Mouse (Mus musculus) embryonic facial prominence, embryonic 12.5 days (tissue): ENCODE measurements around the gene Psmb6. TPM values are rescaled to one million over a fixed set of nuclear protein-coding genes. Genes with fewer than 3 reads are reported as not detected.
"Not testable (repeated sequence)": the region's sequence is repeated elsewhere in the genome, so short reads cannot be mapped to it uniquely, and the experiment has no call there.

Source experiments
- ATAC-seq: fragments of 200-750 bp; cut with Nextera tagmentation; 2 replicates; pipeline ENCODE4 v1.8.0; 2017; ENCODE audit not compliant: insufficient number of reproducible peaks, insufficient read depth, low FRiP score, low TSS enrichment
- H3K27ac ChIP-seq: fragments of 300-500 bp; sonication (generic); 2 replicates; pipeline ENCODE4 v1.5.1; 2016; ENCODE audit warnings: mild to moderate bottlenecking
- H3K27me3 ChIP-seq: fragments of 300-500 bp; sonication (generic); 2 replicates; pipeline ENCODE4 v1.6.1; 2016; ENCODE audit warnings: mild to moderate bottlenecking, moderate library complexity
- H3K36me3 ChIP-seq: fragments of 300-500 bp; sonication (generic); 2 replicates; pipeline ENCODE4 v1.6.1; 2016; ENCODE audit warnings: mild to moderate bottlenecking
- H3K4me1 ChIP-seq: fragments of 300-500 bp; sonication (generic); 2 replicates; pipeline ENCODE4 v1.6.1; 2016
- H3K4me2 ChIP-seq: fragments of 300-500 bp; sonication (generic); replicated peaks from 2 replicates; pipeline ENCODE4 v1.6.1; 2016; ENCODE audit warnings: mild to moderate bottlenecking, moderate library complexity
- H3K4me3 ChIP-seq: fragments of 300-500 bp; sonication (generic); 2 replicates; pipeline ENCODE4 v1.5.1; 2016; ENCODE audit warnings: mild to moderate bottlenecking
- H3K9ac ChIP-seq: fragments of 300-500 bp; sonication (generic); 2 replicates; pipeline ENCODE4 v1.6.1; 2016; ENCODE audit warnings: mild to moderate bottlenecking, moderate library complexity
- H3K9me3 ChIP-seq: fragments of 300-500 bp; sonication (generic); 2 replicates; pipeline ENCODE4 v1.6.1; 2016; ENCODE audit warnings: mild to moderate bottlenecking, moderate library complexity
- WGBS: fragments of 180-500 bp; shearing (Covaris S2); methylation state at CpG from one replicate; pipeline ENCODE4 v1.1.7; 2016; 5-methylcytosine and 5-hydroxymethylcytosine counted together
- polyA plus RNA-seq: library from polyadenylated mRNA; unstranded; fragments of >200 nt; fragmentation: Nextera tagmentation; extraction: Ambion mirVana; gene quantifications from 2 replicates; pipeline ENCODE4 v1.2.1, GENCODE M21; 2016

Psmb6 gene
- polyA plus RNA-seq, 1 experiment from 2014 or later: 784 TPM

GRCm38 (mm10) chr11:70524782-70525181 is 385 bp upstream of the Psmb6 start:
- ATAC-seq: peak; percentile 24; the same call in 1 of the 2 replicates
- H3K36me3 ChIP-seq: peaks cover 34% of the 10 kb centered on the region
- H3K4me3 ChIP-seq: peak overlapping the region; percentile 63
- WGBS: 8% methylated on average over 8 of the region's 8 CpGs
- H3K9ac ChIP-seq: no peak overlapping the region; the same call in 1 of the 2 replicates
- peak overlapping the region; percentile 45 for H3K4me2 ChIP-seq
- H3K27me3 ChIP-seq: no peaks in the 10 kb centered on the region
- no peaks in the 10 kb centered on the region for H3K9me3 ChIP-seq
- no peak overlapping the region for H3K27ac ChIP-seq
- H3K4me1 ChIP-seq: peaks cover 14% of the 10 kb centered on the region

DNA sequence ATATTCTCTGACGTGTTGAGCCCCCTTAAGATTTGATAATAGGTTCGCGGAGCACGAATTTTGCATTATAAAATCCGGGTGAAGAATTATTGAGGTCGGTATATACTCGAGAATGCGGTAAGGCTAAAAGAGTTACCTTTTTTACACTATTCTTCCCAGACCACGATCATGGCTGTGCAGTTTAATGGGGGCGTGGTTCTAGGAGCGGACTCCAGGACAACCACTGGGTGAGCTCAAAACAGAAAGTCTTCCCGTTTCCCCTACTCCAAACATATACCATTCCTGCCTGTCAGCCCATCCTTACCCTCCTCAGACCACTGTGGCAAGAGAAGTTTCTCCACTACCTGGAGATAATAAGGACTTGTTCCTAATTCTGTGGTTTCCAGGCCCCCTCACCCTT is 559 bp downstream of the Psmb6 start:
- 4% methylated on average over 12 of the region's 12 CpGs for WGBS
- Histone ChIP-seq H3K4me3 (peak overlapping the region; percentile 63), H3K4me1 (peaks cover 8% of the 10 kb centered on the region), H3K36me3 (peaks cover 34% of the 10 kb centered on the region), H3K27me3 (no peaks in the 10 kb centered on the region), H3K9ac (peak overlapping the region; percentile 81), H3K4me2 (peak overlapping the region; percentile 76), H3K27ac (0 out of 2 replicates have a peak overlapping the region, but pooled peaks have one; percentile 50), H3K9me3 (no peaks in the 10 kb centered on the region)
- ATAC-seq: 0 out of 2 replicates have a peak, but pooled peaks have one; percentile 31

- Histone ChIP-seq H3K9me3 (no peaks in the 10 kb centered on the region), H3K4me2 (peak overlapping the region; percentile 76), H3K27me3 (no peaks in the 10 kb centered on the region), H3K36me3 (peaks cover 34% of the 10 kb centered on the region), H3K4me3 (peak overlapping the region; percentile 63), H3K9ac (peak overlapping the region; percentile 81), H3K27ac (no peak overlapping the region), H3K4me1 (peaks cover 8% of the 10 kb centered on the region)
- 87% methylated on average over 12 of the region's 12 CpGs for WGBS
- no peak for ATAC-seq
These were observed 1.0 kb downstream of the Psmb6 start for GRCm38 (mm10) chr11:70526211-70526610.

GRCm38 (mm10) chr11:70528610-70529009 is 3.4 kb downstream of the Psmb6 start:
- H3K9me3 ChIP-seq: no peaks in the 10 kb centered on the region
- no peaks in the 10 kb centered on the region for H3K27me3 ChIP-seq
- no peak overlapping the region for H3K27ac ChIP-seq
- peaks cover 34% of the 10 kb centered on the region for H3K36me3 ChIP-seq
- H3K4me2 ChIP-seq: no peak overlapping the region
- no peak overlapping the region for H3K4me3 ChIP-seq
- H3K4me1 ChIP-seq: peaks cover 8% of the 10 kb centered on the region
- 87% methylated on average over 7 of the region's 7 CpGs for WGBS
- no peak overlapping the region for H3K9ac ChIP-seq
- ATAC-seq: no peak

- WGBS: 84% methylated on average over 2 of the region's 2 CpGs
These were observed 5.9 kb downstream of the Psmb6 start for GRCm38 (mm10) chr11:70531065-70531464.

DNA sequence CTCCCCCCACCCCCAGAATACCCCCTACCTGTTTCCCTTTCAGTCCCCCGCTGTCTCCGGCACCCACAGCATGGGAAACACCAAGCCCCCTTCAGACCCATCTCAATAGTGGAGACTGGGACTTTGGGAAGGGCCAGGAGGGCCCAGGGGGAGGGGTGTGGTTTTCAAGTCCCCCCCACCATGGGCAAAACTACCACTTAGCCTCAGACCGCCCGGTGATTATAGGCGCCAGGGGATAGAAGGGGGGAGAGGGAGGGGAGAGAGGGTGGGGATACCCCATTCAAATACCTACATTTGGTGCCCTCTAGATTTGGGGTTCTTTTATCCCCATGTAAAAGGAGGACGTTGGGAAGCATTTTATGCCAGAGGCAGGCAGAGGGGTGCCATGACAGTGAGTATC is 7.7 kb downstream of the Psmb6 start, which contains the start of gene Gm40193:
Gene Gm40193 (minus strand): TSS at position 101 of the 400 bp plus-strand sequence.
- Histone ChIP-seq H3K4me1 (no peaks in the 10 kb centered on the region), H3K27ac (no peak within 1 kb of the TSS), H3K36me3 (peaks cover 14% of the 10 kb centered on the region), H3K4me3 (no peak within 1 kb of the TSS), H3K4me2 (no peak within 1 kb of the TSS), H3K9me3 (no peaks in the 10 kb centered on the region), H3K27me3 (no peaks in the 10 kb centered on the region), H3K9ac (no peak within 1 kb of the TSS)
- 72% methylated on average over 6 of the region's 6 CpGs for WGBS
- no peak for ATAC-seq

More at GRCm38 (mm10) chr11:70531065-70531464, 5.9 kb downstream of the Psmb6 start:
- ATAC-seq, H3K27me3 ChIP-seq, H3K4me2 ChIP-seq, H3K27ac ChIP-seq, H3K4me1 ChIP-seq, H3K9me3 ChIP-seq, H3K9ac ChIP-seq, H3K4me3 ChIP-seq: not testable (repeated sequence)
- H3K36me3 ChIP-seq: peaks cover 32% of the 10 kb centered on the region

DNA sequence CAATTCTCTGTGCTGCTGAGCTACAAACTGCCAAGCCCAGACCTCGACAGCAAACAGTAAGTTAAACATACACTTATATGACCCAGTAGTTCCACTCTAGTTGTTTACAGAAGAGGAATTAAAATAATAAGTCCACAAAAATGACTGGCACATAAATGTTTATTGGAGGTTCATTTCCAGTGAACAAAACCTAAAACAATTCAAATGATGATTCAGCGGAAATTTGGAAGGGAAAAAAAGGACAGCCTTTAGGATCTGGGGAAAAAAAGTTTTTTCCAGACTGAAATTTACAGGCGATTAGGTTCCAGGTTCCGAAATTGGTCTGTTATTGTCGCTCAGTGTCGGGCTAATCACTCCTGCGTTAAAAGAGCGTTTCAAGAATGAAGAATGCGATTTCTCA is 14.3 kb downstream of the Psmb6 start:
- H3K4me2 ChIP-seq: peak overlapping the region; percentile 91
- 19% methylated on average over 9 of the region's 9 CpGs for WGBS
- no peaks in the 10 kb centered on the region for H3K36me3 ChIP-seq
- peak overlapping the region; percentile 66 for H3K9ac ChIP-seq
- no peak for ATAC-seq
- no peaks in the 10 kb centered on the region for H3K9me3 ChIP-seq
- H3K27me3 ChIP-seq: peaks cover 24% of the 10 kb centered on the region
- H3K4me3 ChIP-seq: peak overlapping the region; percentile 64
- no peaks in the 10 kb centered on the region for H3K4me1 ChIP-seq
- H3K27ac ChIP-seq: no peak overlapping the region

DNA sequence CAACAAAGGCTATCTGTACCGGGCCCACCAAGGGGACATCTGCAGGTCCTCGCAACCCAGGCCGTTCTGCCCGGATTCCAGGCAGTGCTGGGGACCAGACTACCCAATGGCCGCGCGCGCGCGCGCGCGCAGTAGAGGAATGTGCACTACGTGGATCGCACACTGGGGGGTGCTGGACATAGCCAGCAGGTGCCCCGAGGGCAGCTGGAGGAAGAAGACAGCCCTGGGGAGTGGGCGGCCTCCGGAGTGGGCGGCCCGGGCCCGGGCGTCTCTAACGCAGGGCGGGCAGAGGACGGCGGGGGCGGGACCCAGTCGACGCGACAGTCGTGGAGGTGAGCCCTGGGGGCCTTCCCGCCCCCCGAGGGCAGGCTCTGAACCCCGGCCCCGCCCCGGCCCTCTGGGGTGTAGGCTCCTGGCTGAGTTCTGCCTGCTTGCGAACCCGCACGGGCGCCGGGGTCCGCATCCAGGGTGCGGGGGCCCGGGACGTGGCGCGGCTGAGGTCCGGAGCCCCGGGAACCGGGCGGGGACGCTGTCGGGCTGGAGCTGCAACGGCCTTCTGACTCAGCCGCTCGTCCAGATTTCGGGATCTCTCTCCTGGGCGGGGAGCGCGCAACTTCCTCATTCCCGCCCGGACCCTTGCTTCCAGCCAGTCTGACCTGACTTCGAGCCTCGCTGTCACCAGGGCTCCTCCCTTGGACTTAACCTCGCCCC is 14.9 kb downstream of the Psmb6 start, which contains the start of gene Pld2:
Gene Pld2 (plus strand): TSS at position 188 of the 711 bp plus-strand sequence.
- peaks cover 24% of the 10 kb centered on the region for H3K27me3 ChIP-seq
- no peak within 1 kb of the TSS; the same call in 1 of the 2 replicates for H3K27ac ChIP-seq
- under 1% methylated on average over 60 of the region's 65 CpGs for WGBS
- no peaks in the 10 kb centered on the region for H3K4me1 ChIP-seq
- no peaks in the 10 kb centered on the region for H3K9me3 ChIP-seq
- H3K36me3 ChIP-seq: no peaks in the 10 kb centered on the region
- ATAC-seq: peak; percentile 85
- H3K4me3 ChIP-seq: peak within 1 kb of the TSS; percentile 64
- peak within 1 kb of the TSS; percentile 91 for H3K4me2 ChIP-seq
- peak within 1 kb of the TSS; percentile 66 for H3K9ac ChIP-seq

DNA sequence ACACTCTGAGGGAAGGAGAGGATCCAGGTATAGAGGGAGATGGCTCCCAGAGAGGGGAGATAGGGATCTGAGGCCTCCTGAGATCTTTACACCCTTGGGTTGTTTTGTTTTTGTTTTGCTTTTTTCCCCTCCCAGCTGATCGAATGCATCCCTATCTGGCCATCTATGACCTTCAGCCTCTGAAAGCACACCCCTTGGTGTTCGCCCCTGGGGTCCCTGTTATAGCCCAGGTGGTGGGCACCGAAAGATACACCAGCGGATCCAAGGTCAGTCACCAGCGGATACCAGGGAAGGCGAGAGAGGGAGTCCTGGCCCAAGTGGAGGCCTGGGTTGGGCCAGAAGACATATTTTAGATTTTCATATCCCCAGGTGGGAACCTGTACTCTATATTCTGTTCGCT is 15.8 kb downstream of the Psmb6 start:
- H3K36me3 ChIP-seq: no peaks in the 10 kb centered on the region
- ATAC-seq: no peak
- no peak overlapping the region for H3K9ac ChIP-seq
- H3K4me2 ChIP-seq: peak overlapping the region; percentile 91
- H3K9me3 ChIP-seq: no peaks in the 10 kb centered on the region
- 87% methylated on average over 7 of the region's 7 CpGs for WGBS
- H3K27ac ChIP-seq: no peak overlapping the region
- peaks cover 24% of the 10 kb centered on the region for H3K27me3 ChIP-seq
- no peaks in the 10 kb centered on the region for H3K4me1 ChIP-seq
- H3K4me3 ChIP-seq: no peak overlapping the region

- Histone ChIP-seq H3K4me3 (no peak overlapping the region), H3K4me1 (no peaks in the 10 kb centered on the region), H3K4me2 (no peak overlapping the region), H3K9ac (no peak overlapping the region), H3K27ac (no peak overlapping the region), H3K9me3 (no peaks in the 10 kb centered on the region), H3K36me3 (no peaks in the 10 kb centered on the region), H3K27me3 (peaks cover 24% of the 10 kb centered on the region)
- WGBS: 67% methylated on average over 5 of the region's 5 CpGs
- ATAC-seq: no peak
These were observed 16.2 kb downstream of the Psmb6 start for GRCm38 (mm10) chr11:70541415-70541814.

DNA sequence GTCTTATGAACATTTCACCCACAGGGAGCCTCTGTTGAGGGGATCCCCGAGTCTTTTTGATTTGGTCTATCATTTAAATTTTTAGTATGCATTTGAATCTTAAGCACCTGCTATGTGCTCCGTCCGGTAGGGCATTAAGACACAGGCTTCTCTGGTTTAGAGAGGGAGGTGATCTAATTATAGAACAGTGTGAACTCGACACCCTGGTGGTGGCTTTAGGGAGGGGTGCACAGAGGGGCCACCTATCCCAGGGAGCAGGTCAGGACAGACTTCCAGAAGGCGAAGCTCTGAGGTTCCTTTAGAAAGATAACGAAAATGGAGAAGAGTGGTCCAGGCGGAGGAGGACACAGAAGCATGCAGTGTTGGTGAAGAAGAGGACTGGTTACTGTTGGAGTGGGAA is 19.3 kb downstream of the Psmb6 start:
- ATAC-seq: no peak
- H3K9ac ChIP-seq: no peak overlapping the region
- no peak overlapping the region for H3K4me2 ChIP-seq
- H3K27me3 ChIP-seq: peaks cover 21% of the 10 kb centered on the region
- H3K4me1 ChIP-seq: no peaks in the 10 kb centered on the region
- no peaks in the 10 kb centered on the region for H3K36me3 ChIP-seq
- H3K9me3 ChIP-seq: no peaks in the 10 kb centered on the region
- H3K27ac ChIP-seq: no peak overlapping the region
- H3K4me3 ChIP-seq: no peak overlapping the region
- 62% methylated on average over 7 of the region's 7 CpGs for WGBS

GRCm38 (mm10) chr11:70551526-70551925 is 26.4 kb downstream of the Psmb6 start:
- Histone ChIP-seq H3K27ac (no peak overlapping the region), H3K9me3 (no peaks in the 10 kb centered on the region), H3K4me3 (no peak overlapping the region), H3K9ac (no peak overlapping the region), H3K4me1 (peaks cover 6% of the 10 kb centered on the region; the same call in 1 of the 2 replicates), H3K27me3 (no peaks in the 10 kb centered on the region), H3K4me2 (no peak overlapping the region), H3K36me3 (no peaks in the 10 kb centered on the region)
- no peak for ATAC-seq
- WGBS: 80% methylated on average over 8 of the region's 8 CpGs
